Mouse (Mus musculus) monocyte, adult 5-6 weeks (primary cell): ENCODE results near the gene Cflar. TPM values are rescaled to one million over a fixed set of nuclear protein-coding genes. Genes with fewer than 3 reads are reported as not detected.
A peak's percentile ranks its signal among the peaks of the same experiment; 100 is the strongest.

Source experiments
- ATAC-seq: fragments of 153-309, 156-312 bp; replicated peaks from 2 replicates; pipeline ENCODE4 v1.8.0; 2017; ENCODE audit warnings: mild to moderate bottlenecking; ENCODE audit not compliant: low TSS enrichment, insufficient number of reproducible peaks, severe bottlenecking, poor library complexity, low FRiP score
- total RNA-seq: library from RNA; stranded (forward); fragments of 200-1000, 200-491, 200-594 nt; gene quantifications from 3 replicates; pipeline ENCODE4 v1.2.3, GENCODE M21; 2017

The Cflar gene
- total RNA-seq, 1 experiment from 2014 or later: 128 TPM

DNA sequence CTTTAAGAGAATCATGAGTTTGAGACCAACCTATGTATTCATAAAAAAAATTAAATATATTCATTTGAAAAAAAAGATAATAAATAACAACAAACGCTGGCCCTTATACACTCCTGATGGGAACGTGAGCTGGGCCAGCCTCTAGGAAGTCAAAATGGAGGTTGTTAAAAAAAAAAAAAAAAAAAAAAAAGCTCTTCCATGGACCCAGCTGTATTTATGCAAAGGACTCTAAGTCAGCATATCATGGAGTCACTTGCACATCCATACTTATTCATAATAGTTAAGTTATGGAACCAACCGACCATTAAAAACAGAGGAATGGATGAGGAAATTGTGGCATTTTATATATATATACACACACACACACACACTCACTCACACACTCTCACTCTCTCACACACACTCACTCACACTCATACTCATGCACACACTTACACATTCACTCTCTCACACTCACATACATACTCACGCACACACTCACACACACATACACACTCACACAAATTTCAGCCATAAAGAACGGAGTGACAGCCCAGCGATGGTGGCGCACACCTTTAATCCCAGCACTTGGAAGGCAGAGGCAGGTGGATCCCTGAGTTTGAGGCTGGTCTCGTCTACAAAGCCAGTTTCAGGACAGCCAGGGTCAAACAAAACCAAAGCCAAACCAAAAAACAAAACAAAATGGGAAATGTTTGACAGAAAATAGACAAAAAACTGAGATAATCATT is 90.4 kb downstream of the Cflar start:
- ATAC-seq: no peak

DNA sequence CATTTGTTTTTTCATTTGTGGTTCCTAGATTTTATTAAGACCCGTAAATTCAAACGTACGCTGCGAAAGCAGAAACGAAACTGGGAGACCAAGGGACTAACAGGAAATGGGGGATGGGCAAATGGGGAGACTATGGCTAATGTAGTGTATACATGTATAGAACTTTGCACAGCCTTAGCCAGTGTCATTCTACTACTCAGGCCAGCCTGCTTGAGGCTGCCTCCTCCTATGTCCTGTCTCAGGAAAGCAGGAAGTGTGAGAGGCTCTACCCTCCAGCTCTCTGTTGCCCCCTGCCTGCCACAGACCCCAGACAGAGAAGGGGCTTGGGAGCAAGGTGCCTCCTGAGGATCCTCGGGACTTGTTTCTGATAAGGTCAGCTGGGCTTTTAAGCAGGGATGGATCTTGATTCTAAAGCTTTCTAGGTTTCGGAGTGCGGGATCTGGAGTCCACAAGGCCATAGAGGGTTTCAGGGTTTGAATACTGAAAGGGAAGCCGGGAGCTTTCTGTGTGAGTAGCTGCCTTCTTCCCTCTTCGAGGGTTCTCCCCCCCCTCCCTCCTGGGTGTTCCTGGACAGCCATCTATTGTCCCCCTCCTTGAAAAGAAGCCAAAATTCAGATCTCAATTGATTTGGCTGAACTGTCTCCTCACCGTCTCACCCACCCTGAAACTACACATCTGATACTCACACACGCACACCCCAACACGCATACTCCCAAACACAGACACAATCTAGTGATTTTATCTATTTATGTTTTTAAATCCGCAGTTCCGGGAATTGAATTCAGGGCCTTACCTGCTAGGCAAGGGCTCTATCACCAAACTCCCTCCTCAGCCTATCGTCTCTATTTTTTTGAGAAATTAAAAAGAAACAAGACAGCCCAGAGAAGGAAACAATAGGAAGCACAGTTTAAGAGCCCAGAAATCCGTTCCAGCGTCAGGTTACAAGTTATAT is 91.3 kb downstream of the Cflar start:
- ATAC-seq: peak; percentile 94

DNA sequence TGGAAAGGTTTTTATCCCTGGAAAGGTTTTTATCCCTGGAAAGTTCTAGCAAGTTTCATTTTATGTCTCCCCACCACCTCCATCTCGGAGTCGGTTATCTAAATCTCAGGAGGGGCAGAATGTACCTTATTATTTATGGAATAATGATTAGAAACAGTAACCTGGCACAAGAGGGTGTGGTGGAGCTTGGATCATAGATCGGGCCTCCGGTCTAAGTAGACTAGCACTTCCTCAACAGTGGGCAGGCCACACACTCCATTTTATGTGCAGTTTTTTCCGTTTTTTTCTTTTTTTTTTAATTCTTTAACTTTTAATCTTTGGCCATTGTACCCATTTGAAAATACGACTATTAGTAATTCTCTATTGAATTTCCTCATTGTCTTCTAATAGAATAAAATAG is 92.2 kb downstream of the Cflar start:
- no peak for ATAC-seq

DNA sequence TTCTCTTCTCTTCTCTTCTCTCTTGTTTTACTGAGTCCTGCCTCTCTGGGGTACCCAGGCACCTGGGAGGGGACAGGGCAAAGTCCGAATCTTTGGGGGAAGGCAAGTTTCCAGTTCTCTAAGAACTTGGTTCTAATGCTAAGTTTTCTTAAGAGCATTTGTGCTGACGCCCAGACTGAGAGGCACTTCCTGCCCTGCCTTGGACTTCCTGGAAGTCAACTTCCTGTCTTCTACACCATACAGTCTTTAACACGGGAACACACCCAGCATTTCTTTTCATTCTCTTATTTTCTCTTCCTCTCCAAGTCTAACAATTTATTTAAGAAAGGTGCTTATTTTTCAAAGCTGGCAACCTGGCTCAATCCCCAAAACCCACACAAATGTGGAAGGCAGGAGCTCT is 95.3 kb downstream of the Cflar start:
- ATAC-seq: no peak

Other genes with a start within 250 kb of the Cflar start
- gene Orc2, start 206.4 kb upstream of the Cflar start, total RNA-seq: 15.9 to 29.6 TPM (median 23.3 TPM) in 3 replicates
- gene Fam126b, start 125.2 kb upstream of the Cflar start, total RNA-seq: 11.6 to 17.6 TPM (median 14.9 TPM) in 3 replicates
- gene Ndufb3, start 125.1 kb upstream of the Cflar start, total RNA-seq: 33.6 to 51.9 TPM (median 45.8 TPM) in 3 replicates
- not detected in 3 replicates for gene Als2cr12, start 15.5 kb upstream of the Cflar start, total RNA-seq
- 112 to 160 TPM (median 128 TPM) in 3 replicates for gene Casp8, start 83.9 kb downstream of the Cflar start, total RNA-seq